In genomic region chr8:85119052-85119981, GRCm38 (mm10) we compare ENCODE assay signal across 8 mouse cellular contexts. TPM values are rescaled to one million over a fixed set of nuclear protein-coding genes. Genes with fewer than 3 reads are reported as not detected.
A peak's percentile ranks its signal among the peaks of the same experiment; 100 is the strongest.
DNase-seq lines count a peak whose midpoint lies in the region; TF ChIP-seq lines count a peak whose summit lies in the region.

No protein-coding gene starts in this region.

- peak overlapping the region; percentile 86 for H3K4me3 ChIP-seq in cerebellum, adult 2 months (replicated peaks; ENCODE audit: insufficient read depth, low read depth, low read length)
- H3K4me3 ChIP-seq in layer of hippocampus, adult 2 months, result peak overlapping the region; percentile 84

- TF ChIP-seq CTCF in cerebellum, adult 2 months (IDR thresholded peaks at IDR 0.05; ENCODE audit: borderline replicate concordance, insufficient read depth, low read depth, low read length), result peak; percentile 1; the same call in 1 of the 2 replicates
- peak; percentile 68 for TF ChIP-seq CTCF in layer of hippocampus, adult 2 months (conservative IDR thresholded peaks at IDR 0.05)

- peak; percentile 29; the same call in 1 of the 2 replicates for TF ChIP-seq POLR2A in cerebellum, adult 2 months (IDR thresholded peaks at IDR 0.05; ENCODE audit: borderline replicate concordance, insufficient read depth, low read length)

- no peaks in the 10 kb centered on the region for H3K27me3 ChIP-seq in cerebellum, adult 2 months (ENCODE audit: control insufficient read depth, insufficient read depth, low read length)

- no peaks in the 10 kb centered on the region; the same call in 1 of the 2 replicates for H3K4me1 ChIP-seq in cerebellum, adult 2 months (ENCODE audit: control insufficient read depth, insufficient read depth, low read length)

- DNase-seq in Muller cell, postnatal 12 days (ENCODE audit: inconsistent ontology term), result peak; percentile 81
- DNase-seq in cerebellum, adult 2 months, result peak; percentile 86 to 88
- peak; percentile 83 for DNase-seq in forelimb bud, embryonic 11.5 days (ENCODE audit: low read depth, low spot score)
- DNase-seq in heart, postnatal 4 days, result peak; percentile 78
- peak; percentile 66 to 76 for DNase-seq in layer of hippocampus, adult 2 months (ENCODE audit: low spot score in 2 of 2)
- peak; percentile 91 to 93 for DNase-seq in lung, adult 18-20 months
- peak; percentile 72 for DNase-seq in ovary, adult 18-20 months (ENCODE audit: low spot score)
- peak; percentile 42 for DNase-seq in thymus, postnatal 4 days

- 8% methylated on average over 37 of the region's 37 CpGs for WGBS in cerebellum, adult 2 months

- H3K27ac ChIP-seq in cerebellum, adult 2 months (ENCODE audit: insufficient read depth, low read length), result no peak overlapping the region
- peak overlapping the region; percentile 73 for H3K27ac ChIP-seq in layer of hippocampus, adult 2 months

RNA-seq across cellular contexts. Expression of gene Zfp791, which starts 3.6 kb away (rescaled TPM):
- 4.5 and 4.8 TPM in 2 replicates for polyA plus RNA-seq in cerebellum, adult 2 months (2012; rRNA removed)
- total RNA-seq in heart, postnatal 4 days (2021), result 1 to 10 TPM; 1.5 to 2.0 TPM
- total RNA-seq in layer of hippocampus, adult 2 months (2021), result 1 to 10 TPM; 7.8 to 8.6 TPM

RNA-seq across cellular contexts. Expression of gene Cks1brt, which starts 32.4 kb away (rescaled TPM):
- polyA plus RNA-seq in cerebellum, adult 2 months (2012; rRNA removed), result not detected in 2 replicates
- not detected for total RNA-seq in heart, postnatal 4 days (2021)
- not detected for total RNA-seq in layer of hippocampus, adult 2 months (2021)

RNA-seq across cellular contexts. Expression of gene Man2b1, which starts 36.2 kb away (rescaled TPM):
- polyA plus RNA-seq in cerebellum, adult 2 months (2012; rRNA removed), result 34.7 and 35.7 TPM in 2 replicates
- total RNA-seq in heart, postnatal 4 days (2021), result 10 to 100 TPM; 26.5 to 29.9 TPM
- total RNA-seq in layer of hippocampus, adult 2 months (2021), result 10 to 100 TPM; 32.9 to 37.5 TPM

RNA-seq across cellular contexts. Expression of gene Wdr83, which starts 38.2 kb away (rescaled TPM):
- 54.4 and 54.9 TPM in 2 replicates for polyA plus RNA-seq in cerebellum, adult 2 months (2012; rRNA removed)
- 10 to 100 TPM; 22.7 to 28.9 TPM for total RNA-seq in heart, postnatal 4 days (2021)
- 10 to 100 TPM; 26.7 to 29.0 TPM for total RNA-seq in layer of hippocampus, adult 2 months (2021)

RNA-seq across cellular contexts. Expression of gene Wdr83os, which starts 38.8 kb away (rescaled TPM):
- polyA plus RNA-seq in cerebellum, adult 2 months (2012; rRNA removed), result 98.0 and 102 TPM in 2 replicates
- 10 to 100 TPM; 52.4 to 61.0 TPM for total RNA-seq in heart, postnatal 4 days (2021)
- 10 to 100 TPM; 60.8 to 66.3 TPM for total RNA-seq in layer of hippocampus, adult 2 months (2021)

Comparison
In these comparisons a context has a peak if more than half of its experiments do, and no peak if none do; other contexts are left out.
1. DNase-seq: peak in every context shown above with its lines; median percentile 92 in lung, adult 18-20 months; 87 in cerebellum, adult 2 months; 83 in forelimb bud, embryonic 11.5 days; 81 in Muller cell, postnatal 12 days; 78 in heart, postnatal 4 days; 72 in ovary, adult 18-20 months; 71 in layer of hippocampus, adult 2 months; 42 in thymus, postnatal 4 days.